Comparison of ENCODE assay signal across 9 mouse cellular contexts in the genomic region with DNA sequence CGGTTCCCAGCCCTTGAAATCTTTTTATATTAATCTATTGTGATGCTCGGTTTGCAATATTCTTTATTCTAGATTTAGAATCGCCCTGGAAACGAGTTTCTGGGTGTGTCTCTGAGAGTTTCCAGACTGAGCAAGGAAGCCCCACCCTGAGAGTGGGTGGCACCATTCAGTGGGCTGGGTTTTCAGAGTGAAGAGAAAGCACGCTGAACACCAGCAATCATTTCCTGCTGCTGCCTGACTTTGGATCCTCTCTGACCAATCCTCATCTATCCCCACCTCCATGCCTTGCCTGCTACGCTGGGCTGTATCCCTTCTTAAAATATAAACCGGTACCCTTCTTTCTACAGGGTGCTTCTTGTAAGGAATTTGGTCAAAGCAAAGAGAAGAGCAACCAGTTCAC.
A peak's percentile ranks its signal among the peaks of the same experiment; 100 is the strongest.
DNase-seq lines count a peak whose midpoint lies in the region; ATAC-seq and TF ChIP-seq lines count a peak whose summit lies in the region.
"Had no signal": no experiment of that assay in that cellular context is flagged by ENCODE, and none has a peak within 500 bp of the region (broad histone marks: within the 10 kb centered on the region; RNA-seq: fewer than 3 reads in every experiment).

No protein-coding gene starts in this region.

- DNase-seq in urinary bladder, postnatal 14 days (ENCODE audit: low spot score), result peak; percentile 13
- DNase-seq in urinary bladder, adult 2 months (ENCODE audit: low spot score), result no peak
- peak; percentile 61 for DNase-seq in gastrocnemius, adult 18-20 months (ENCODE audit: low spot score)
- peak; percentile 23 to 25 for DNase-seq in layer of hippocampus, postnatal 10 days (ENCODE audit: low spot score in 2 of 2)
- peak; percentile 44 for DNase-seq in skeletal muscle tissue, adult 2 months (ENCODE audit: low read depth, low spot score)
- DNase-seq in yolk sac, embryonic 10.5 days (ENCODE audit: low spot score), result no peak
- DNase-seq in midbrain, postnatal 0 days (ENCODE audit: low spot score), result no peak

- H3K36me3 ChIP-seq in forebrain, embryonic 13.5 days (ENCODE audit: poor library complexity, severe bottlenecking), result 0 out of 2 replicates have a peak, but pooled peaks cover 3% of the 10 kb centered on the region
- no peaks in the 10 kb centered on the region for H3K36me3 ChIP-seq in midbrain, postnatal 0 days (ENCODE audit: insufficient read depth, low read length)
- H3K36me3 ChIP-seq: hindbrain, embryonic 15.5 days had no signal

- H3K9me3 ChIP-seq in forebrain, embryonic 13.5 days (replicated peaks), result no peaks in the 10 kb centered on the region
- no peaks in the 10 kb centered on the region for H3K9me3 ChIP-seq in midbrain, postnatal 0 days (ENCODE audit: low read length)
- H3K9me3 ChIP-seq: hindbrain, embryonic 15.5 days had no signal

- H3K4me1 ChIP-seq in forebrain, embryonic 13.5 days, result peaks cover 19% of the 10 kb centered on the region
- H3K4me1 ChIP-seq in midbrain, postnatal 0 days (ENCODE audit: insufficient read depth, low read length), result peaks cover 14% of the 10 kb centered on the region

- WGBS in forebrain, embryonic 13.5 days, result 84% methylated on average over 7 of the region's 7 CpGs
- 83% methylated on average over 7 of the region's 7 CpGs for WGBS in midbrain, postnatal 0 days

- no peak for TF ChIP-seq CTCF in midbrain, postnatal 0 days (IDR thresholded peaks at IDR 0.05)

- no peak overlapping the region for H3K27ac ChIP-seq in forebrain, embryonic 13.5 days
- no peak overlapping the region for H3K27ac ChIP-seq in midbrain, postnatal 0 days (ENCODE audit: low read depth, low read length)
- H3K27ac ChIP-seq: hindbrain, embryonic 15.5 days had no signal

- H3K27me3 ChIP-seq in forebrain, embryonic 13.5 days, result no peaks in the 10 kb centered on the region
- H3K27me3 ChIP-seq in midbrain, postnatal 0 days (ENCODE audit: insufficient read depth, low read length), result no peaks in the 10 kb centered on the region
- H3K27me3 ChIP-seq: hindbrain, embryonic 15.5 days had no signal

- H3K4me3 ChIP-seq in forebrain, embryonic 13.5 days, result no peak overlapping the region
- no peak overlapping the region for H3K4me3 ChIP-seq in midbrain, postnatal 0 days (ENCODE audit: low read depth, low read length)
- H3K4me3 ChIP-seq: hindbrain, embryonic 15.5 days had no signal

- no peak overlapping the region for H3K9ac ChIP-seq in forebrain, embryonic 13.5 days
- no peak overlapping the region for H3K9ac ChIP-seq in midbrain, postnatal 0 days (replicated peaks; ENCODE audit: low read length, poor library complexity, severe bottlenecking)
- H3K9ac ChIP-seq: hindbrain, embryonic 15.5 days had no signal

- no peak for ATAC-seq in forebrain, embryonic 13.5 days
- ATAC-seq in midbrain, postnatal 0 days (ENCODE audit: low FRiP score), result no peak; the same call in 1 of the 2 replicates

- H3K4me2 ChIP-seq in forebrain, embryonic 13.5 days, result no peak overlapping the region
- no peak overlapping the region for H3K4me2 ChIP-seq in midbrain, postnatal 0 days (ENCODE audit: low read depth, low read length, poor library complexity, severe bottlenecking)
- H3K4me2 ChIP-seq: hindbrain, embryonic 15.5 days had no signal

Comparison
In these comparisons a context has a peak if more than half of its experiments do, and no peak if none do; other contexts are left out.
1. DNase-seq: peak in urinary bladder, postnatal 14 days (single experiment), gastrocnemius, adult 18-20 months (single experiment), layer of hippocampus, postnatal 10 days (2 of 2) and skeletal muscle tissue, adult 2 months (single experiment); none in urinary bladder, adult 2 months (single experiment), yolk sac, embryonic 10.5 days (single experiment) and midbrain, postnatal 0 days (single experiment).